Mouse (Mus musculus) hindbrain, embryonic 15.5 days (tissue): ENCODE measurements at regions not wholly inside any gene's neighbourhood (a gene's known extent, or its start where the extent isn't known, plus 50 kb on each side); places are given as distances from the start of the nearest gene placed in this dataset.

Experiments
- ATAC-seq: fragments of 200-750 bp; cut with Nextera tagmentation; 2 replicates; pipeline ENCODE4 v1.8.0; 2017; ENCODE audit warnings: low read depth, moderate number of reproducible peaks, moderate TSS enrichment; ENCODE audit not compliant: low FRiP score
- H3K27ac ChIP-seq: fragments of 300-500 bp; sonication (generic); replicated peaks from 2 replicates; pipeline ENCODE4 v1.5.1; 2015; ENCODE audit warnings: mild to moderate bottlenecking, inconsistent platforms
- H3K27me3 ChIP-seq: fragments of 300-500 bp; sonication (generic); 2 replicates; pipeline ENCODE4 v1.6.1; 2015; ENCODE audit warnings: control low read depth, inconsistent platforms
- H3K36me3 ChIP-seq: fragments of 300-500 bp; sonication (generic); 2 replicates; pipeline ENCODE4 v1.6.1; 2015; ENCODE audit warnings: control low read depth, inconsistent platforms
- H3K4me1 ChIP-seq: fragments of 300-500 bp; sonication (generic); replicated peaks from 2 replicates; pipeline ENCODE4 v1.6.1; 2015; ENCODE audit warnings: control low read depth, inconsistent platforms
- H3K4me2 ChIP-seq: fragments of 300-500 bp; sonication (generic); 2 replicates; pipeline ENCODE4 v1.6.1; 2015; ENCODE audit warnings: moderate library complexity, mild to moderate bottlenecking, inconsistent platforms
- H3K4me3 ChIP-seq: fragments of 300-500 bp; sonication (generic); 2 replicates; pipeline ENCODE4 v1.5.1; 2015; ENCODE audit warnings: mild to moderate bottlenecking, inconsistent platforms
- H3K9ac ChIP-seq: fragments of 300-500 bp; sonication (generic); 2 replicates; pipeline ENCODE4 v1.6.1; 2015; ENCODE audit warnings: inconsistent platforms
- H3K9me3 ChIP-seq: fragments of 300-500 bp; sonication (generic); 2 replicates; pipeline ENCODE4 v1.6.1; 2016; ENCODE audit warnings: control low read depth, inconsistent platforms
- WGBS: fragments of 180-500 bp; shearing (Covaris S2); methylation state at CpG from one replicate; pipeline ENCODE4 v1.1.7; 2015; 5-methylcytosine and 5-hydroxymethylcytosine counted together

DNA sequence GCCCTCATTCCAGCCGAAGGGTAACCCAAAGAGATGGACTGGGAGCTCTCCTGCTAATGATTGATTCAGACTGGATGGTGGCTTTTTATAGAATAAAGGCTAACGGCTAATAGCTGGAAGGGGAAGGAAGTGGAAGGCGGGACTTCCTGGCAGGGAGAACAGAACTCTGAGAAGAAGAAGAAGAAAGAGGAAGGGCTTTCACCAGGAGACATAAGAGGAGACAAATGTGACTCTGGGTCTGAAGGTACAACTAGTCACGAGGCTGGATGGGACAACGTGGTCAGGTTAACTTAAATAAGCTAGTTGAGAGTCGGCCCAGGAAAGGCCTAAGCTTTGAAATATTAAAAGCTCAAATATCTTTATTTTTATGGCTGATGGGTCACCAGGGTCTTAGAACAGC is 224.8 kb upstream of the Jarid2 start:
- no peaks in the 10 kb centered on the region for H3K36me3 ChIP-seq

DNA sequence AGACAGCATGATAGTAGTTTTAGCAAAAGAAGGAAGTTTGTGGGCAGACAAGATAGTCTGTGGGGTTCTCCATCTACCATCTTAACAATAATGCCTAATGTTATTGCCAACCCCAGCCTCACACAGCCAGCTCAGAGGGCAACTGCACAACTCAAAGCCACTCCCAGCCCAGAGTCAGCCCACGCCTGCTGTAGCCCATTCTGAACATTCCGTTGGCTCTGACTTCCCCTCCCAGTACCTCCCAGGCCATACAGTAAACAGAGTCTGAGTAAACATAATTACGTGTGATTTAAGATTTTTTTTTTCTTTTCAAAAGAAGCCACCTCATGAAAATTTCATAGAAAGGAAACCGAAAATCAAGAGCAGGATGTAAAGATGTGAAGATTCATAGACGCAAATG is 222.3 kb upstream of the Jarid2 start:
- 72% methylated on average over 5 of the region's 5 CpGs for WGBS
- Histone ChIP-seq H3K9ac (no peak overlapping the region), H3K4me1 (peaks cover 4% of the 10 kb centered on the region)

More for the DNA sequence above, 224.8 kb upstream of the Jarid2 start:
- 89% methylated on average over 6 of the region's 6 CpGs for WGBS
- Histone ChIP-seq H3K9me3 (no peaks in the 10 kb centered on the region), H3K4me2 (no peak overlapping the region), H3K27me3 (no peaks in the 10 kb centered on the region), H3K4me3 (no peak overlapping the region), H3K4me1 (peaks cover 9% of the 10 kb centered on the region), H3K9ac (no peak overlapping the region), H3K27ac (no peak overlapping the region)
- no peak for ATAC-seq

DNA sequence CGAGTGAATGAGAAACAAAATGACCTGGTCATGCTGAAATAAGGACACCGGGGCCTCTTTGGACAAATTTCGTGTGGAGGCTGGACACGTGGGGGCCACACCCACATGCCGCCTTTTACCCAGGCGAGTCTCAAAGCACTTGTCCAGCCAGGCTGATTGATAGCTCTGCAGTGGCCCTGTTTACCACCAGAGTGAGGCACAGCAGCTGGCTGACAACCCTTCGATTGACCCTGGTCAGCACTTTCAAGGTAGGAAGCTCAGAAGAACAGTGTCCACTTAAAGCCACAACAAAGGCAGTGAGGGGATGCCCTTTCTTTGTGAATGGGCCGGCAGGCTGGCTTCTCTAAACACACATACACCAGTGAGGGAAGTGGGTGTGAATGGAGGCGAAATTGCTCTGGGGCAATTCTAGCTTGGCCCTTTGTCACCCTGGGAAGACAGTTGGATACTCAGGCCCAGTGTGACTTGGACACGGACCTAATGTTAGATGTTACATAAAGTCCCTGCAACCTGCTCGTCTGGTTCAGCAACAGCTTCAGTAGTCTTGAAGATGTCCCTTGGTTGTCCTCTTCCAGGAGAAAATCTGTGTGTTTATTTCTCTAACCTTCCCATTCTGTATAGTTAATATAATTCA is 219.6 kb upstream of the Jarid2 start:
- no peak for ATAC-seq
- no peaks in the 10 kb centered on the region for H3K9me3 ChIP-seq
- H3K27ac ChIP-seq: no peak overlapping the region
- 20% methylated on average over 11 of the region's 11 CpGs for WGBS
- H3K4me1 ChIP-seq: no peaks in the 10 kb centered on the region
- H3K4me3 ChIP-seq: no peak overlapping the region
- H3K36me3 ChIP-seq: no peaks in the 10 kb centered on the region
- no peak overlapping the region for H3K4me2 ChIP-seq
- no peak overlapping the region for H3K9ac ChIP-seq
- 0 out of 2 replicates have a peak, but pooled peaks cover 5% of the 10 kb centered on the region for H3K27me3 ChIP-seq

More for the DNA sequence above, 222.3 kb upstream of the Jarid2 start:
- Histone ChIP-seq H3K27me3 (0 out of 2 replicates have a peak, but pooled peaks cover 5% of the 10 kb centered on the region), H3K36me3 (no peaks in the 10 kb centered on the region), H3K4me3 (no peak overlapping the region), H3K4me2 (no peak overlapping the region), H3K27ac (no peak overlapping the region), H3K9me3 (no peaks in the 10 kb centered on the region)
- ATAC-seq: no peak

DNA sequence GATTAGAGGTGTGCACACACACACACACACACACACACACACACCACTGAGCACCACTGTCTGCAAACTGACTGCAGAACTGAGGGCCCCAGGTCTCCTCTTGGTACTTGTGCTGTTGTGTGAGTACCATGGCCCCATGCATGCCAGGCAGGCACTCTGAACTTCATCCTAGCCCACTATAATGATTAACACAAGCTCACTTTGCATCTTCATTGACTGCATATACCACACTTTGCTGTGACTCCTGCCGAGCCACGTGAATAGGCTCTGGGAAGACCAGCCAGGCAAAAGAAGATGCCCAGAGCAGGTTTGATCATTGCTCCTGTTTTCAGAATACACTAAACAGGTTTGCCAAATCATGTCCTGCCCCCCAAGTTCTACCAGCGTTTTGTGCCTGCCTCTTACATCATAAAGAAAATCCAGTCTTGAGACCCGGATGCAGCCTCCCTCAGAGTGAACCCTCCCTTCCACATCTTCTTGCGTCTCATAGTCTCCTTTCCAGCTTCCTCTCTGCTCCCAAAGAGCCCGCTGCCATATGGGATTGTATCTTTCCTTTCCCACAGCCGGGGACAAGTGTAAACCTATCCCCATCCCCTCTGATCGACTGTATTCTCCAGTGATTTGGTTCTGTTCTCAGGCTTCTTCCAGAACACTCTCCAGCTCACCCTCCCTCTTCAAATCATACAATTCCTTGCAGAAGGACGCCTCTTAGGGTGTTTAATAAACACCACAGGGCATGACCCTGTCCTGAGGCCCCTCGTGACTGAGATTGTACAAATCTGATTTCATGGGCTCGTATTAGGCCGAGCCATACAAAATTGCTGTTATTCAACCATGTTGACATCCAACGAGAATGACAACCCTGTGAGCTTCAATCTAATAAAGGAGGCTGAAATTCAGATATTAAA is 215.6 kb upstream of the Jarid2 start:
- no peak for ATAC-seq
- Histone ChIP-seq H3K4me1 (no peaks in the 10 kb centered on the region), H3K27me3 (0 out of 2 replicates have a peak, but pooled peaks cover 5% of the 10 kb centered on the region), H3K36me3 (no peaks in the 10 kb centered on the region), H3K4me3 (no peak overlapping the region), H3K4me2 (no peak overlapping the region), H3K9ac (no peak overlapping the region), H3K27ac (no peak overlapping the region), H3K9me3 (no peaks in the 10 kb centered on the region)
- WGBS: 44% methylated on average over 13 of the region's 13 CpGs

DNA sequence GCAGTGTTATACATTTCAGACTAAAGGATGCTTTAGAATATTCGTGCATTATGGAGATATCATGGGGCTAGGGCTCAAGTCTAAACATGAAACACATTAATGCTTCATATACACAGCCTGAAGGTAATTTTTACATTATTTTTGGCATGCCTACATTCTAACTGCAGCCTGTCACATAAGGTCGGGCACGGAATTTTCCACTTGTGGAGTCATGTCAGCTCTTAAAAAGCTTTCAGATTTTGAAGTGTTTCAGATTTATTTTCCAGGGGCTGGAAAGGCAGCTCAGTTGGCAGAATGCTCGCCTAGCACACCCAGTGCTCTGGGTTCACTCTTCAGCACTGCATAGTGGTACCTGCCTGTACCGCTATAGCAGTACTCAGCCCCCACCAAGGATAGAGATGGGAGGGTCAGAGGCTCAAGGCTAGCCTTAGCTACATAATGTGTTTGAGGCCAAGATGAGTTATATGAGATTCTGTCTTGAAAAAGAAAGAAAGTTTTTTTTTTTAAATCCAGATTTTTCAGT is 214.6 kb upstream of the Jarid2 start:
- Histone ChIP-seq H3K4me1 (no peaks in the 10 kb centered on the region), H3K27ac (no peak overlapping the region), H3K4me2 (no peak overlapping the region), H3K27me3 (0 out of 2 replicates have a peak, but pooled peaks cover 5% of the 10 kb centered on the region), H3K4me3 (no peak overlapping the region), H3K9ac (no peak overlapping the region), H3K36me3 (no peaks in the 10 kb centered on the region), H3K9me3 (no peaks in the 10 kb centered on the region)
- no peak for ATAC-seq
- 83% methylated on average over 5 of the region's 5 CpGs for WGBS

DNA sequence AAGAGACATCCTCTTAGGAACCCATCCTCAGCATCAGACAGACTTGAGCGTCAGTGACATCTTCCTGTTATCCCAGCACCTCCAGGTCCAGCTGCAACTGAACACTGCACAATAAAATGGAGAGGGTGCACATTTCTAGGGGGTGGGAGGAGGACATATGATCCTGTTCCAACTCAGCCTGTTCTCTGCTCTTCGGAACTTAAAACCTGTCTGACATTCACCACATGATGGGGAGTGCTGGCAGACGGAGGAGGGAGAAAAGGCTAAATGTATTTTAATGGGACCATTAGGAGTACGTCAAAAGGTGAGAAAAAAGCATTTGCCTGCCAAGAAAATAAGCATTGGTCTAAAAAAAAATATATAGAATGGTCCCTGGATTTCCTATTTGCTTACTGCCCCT is 212.4 kb upstream of the Jarid2 start:
- Histone ChIP-seq H3K4me3 (no peak overlapping the region), H3K4me2 (no peak overlapping the region), H3K4me1 (no peaks in the 10 kb centered on the region), H3K27me3 (no peaks in the 10 kb centered on the region), H3K36me3 (no peaks in the 10 kb centered on the region), H3K9me3 (no peaks in the 10 kb centered on the region), H3K27ac (no peak overlapping the region), H3K9ac (no peak overlapping the region)
- 78% methylated on average over 4 of the region's 4 CpGs for WGBS
- ATAC-seq: no peak

DNA sequence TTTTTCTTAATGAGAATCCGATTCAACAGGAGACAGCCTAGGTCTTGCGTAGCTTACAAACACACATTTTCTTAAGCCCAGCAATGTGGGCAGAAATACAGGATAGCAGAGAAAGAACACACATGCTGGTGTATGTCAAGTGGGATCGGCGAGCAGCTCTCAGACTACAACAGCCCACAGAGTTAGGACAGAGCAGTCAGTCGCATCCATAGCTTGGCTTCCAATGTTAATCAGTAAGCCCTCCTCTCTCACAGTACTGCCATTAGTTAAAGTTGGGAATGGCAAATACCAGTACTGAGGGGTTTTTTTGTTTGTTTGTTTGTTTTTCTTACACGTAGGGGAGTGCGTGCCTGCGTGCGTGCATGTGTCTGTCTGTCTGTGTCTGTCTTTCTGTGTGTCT is 212.0 kb upstream of the Jarid2 start:
- H3K9me3 ChIP-seq: no peaks in the 10 kb centered on the region
- no peak overlapping the region for H3K4me3 ChIP-seq
- H3K27ac ChIP-seq: no peak overlapping the region
- no peaks in the 10 kb centered on the region for H3K36me3 ChIP-seq
- H3K27me3 ChIP-seq: no peaks in the 10 kb centered on the region
- no peak overlapping the region for H3K9ac ChIP-seq
- H3K4me2 ChIP-seq: no peak overlapping the region
- H3K4me1 ChIP-seq: no peaks in the 10 kb centered on the region
- no peak for ATAC-seq
- WGBS: 87% methylated on average over 9 of the region's 9 CpGs

DNA sequence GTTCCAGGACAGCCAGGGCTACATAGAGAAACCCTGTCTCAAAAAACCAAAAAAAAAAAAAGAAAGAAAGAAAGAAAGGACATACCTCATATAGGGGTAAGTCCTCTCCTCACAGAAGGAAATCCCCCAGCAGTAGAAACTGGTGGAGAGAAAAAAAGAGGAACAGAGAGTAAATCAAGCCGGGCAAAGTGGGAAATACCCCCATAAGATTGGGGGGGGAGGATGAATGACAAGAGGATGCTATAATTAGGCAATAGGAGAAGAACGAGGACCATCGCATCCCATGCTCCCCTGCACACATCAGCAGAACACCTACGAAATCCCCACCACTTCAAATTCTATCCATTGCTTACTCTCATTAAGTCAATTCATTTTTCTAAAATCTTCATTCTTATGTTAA is 211.1 kb upstream of the Jarid2 start:
- H3K27ac ChIP-seq: no peak overlapping the region
- H3K9ac ChIP-seq: no peak overlapping the region
- H3K4me3 ChIP-seq: no peak overlapping the region
- H3K36me3 ChIP-seq: no peaks in the 10 kb centered on the region
- no peaks in the 10 kb centered on the region for H3K27me3 ChIP-seq
- no peaks in the 10 kb centered on the region for H3K4me1 ChIP-seq
- WGBS: 90% methylated on average over 4 of the region's 4 CpGs
- no peak overlapping the region for H3K4me2 ChIP-seq
- H3K9me3 ChIP-seq: no peaks in the 10 kb centered on the region
- ATAC-seq: no peak

DNA sequence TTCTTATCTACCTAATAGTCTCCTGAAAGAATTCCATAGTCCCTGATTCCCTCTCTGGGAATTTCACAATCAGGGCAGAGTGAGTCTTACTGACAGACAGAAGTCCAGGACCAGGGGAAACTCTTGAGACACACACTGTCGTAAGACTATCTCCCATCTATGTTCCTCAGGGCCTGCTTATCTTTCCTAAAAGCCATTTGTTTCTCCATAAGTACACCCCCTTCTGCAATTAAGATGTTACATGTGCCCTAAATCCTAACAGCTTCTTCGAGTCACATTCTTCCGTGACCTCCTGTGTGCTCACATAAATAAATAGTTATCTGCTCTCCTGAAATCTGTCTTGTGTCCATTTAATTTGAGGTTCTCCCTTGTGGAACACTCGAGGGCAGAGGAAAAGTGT is 205.8 kb upstream of the Jarid2 start:
- Histone ChIP-seq H3K4me3 (no peak overlapping the region), H3K27ac (no peak overlapping the region), H3K36me3 (no peaks in the 10 kb centered on the region), H3K9me3 (no peaks in the 10 kb centered on the region), H3K4me2 (no peak overlapping the region), H3K27me3 (no peaks in the 10 kb centered on the region), H3K9ac (no peak overlapping the region), H3K4me1 (no peaks in the 10 kb centered on the region)
- no peak for ATAC-seq
- 76% methylated on average over 4 of the region's 4 CpGs for WGBS

DNA sequence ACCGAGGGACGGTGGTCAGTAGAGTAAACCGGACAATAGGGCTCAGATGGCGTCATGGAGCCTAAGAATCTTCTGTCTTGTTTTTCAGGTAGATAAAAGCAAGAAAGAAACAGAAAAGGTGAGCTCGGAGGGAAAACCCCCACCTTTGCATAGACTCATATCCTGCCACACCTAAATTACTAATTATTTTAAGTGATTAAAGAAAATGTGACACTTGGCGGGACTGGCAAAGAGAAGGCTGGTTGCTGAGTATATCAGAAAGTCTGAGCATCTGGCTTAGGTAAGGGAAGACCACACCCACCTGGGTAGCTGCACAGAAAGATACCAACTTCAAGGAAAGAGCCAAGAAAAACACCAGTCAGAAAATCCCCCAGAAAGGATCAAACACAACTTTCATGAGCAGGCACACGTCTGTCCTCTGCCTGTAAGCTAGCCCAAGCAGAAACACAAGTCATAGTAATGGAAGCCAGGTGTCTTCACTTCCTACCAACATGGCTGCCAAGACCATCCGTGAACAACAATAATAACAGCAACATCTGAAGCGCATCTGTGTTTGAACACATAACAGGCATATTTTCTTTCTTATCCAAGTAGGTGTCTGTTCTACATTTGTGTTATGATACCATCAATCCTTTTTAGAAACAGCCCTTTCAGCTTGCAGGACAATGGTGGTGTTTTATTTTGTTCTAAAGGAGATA is 198.3 kb upstream of the Jarid2 start:
- no peak overlapping the region for H3K9ac ChIP-seq
- no peak overlapping the region for H3K4me2 ChIP-seq
- no peaks in the 10 kb centered on the region for H3K36me3 ChIP-seq
- no peaks in the 10 kb centered on the region for H3K27me3 ChIP-seq
- H3K4me1 ChIP-seq: no peaks in the 10 kb centered on the region
- no peak overlapping the region for H3K4me3 ChIP-seq
- 93% methylated on average over 9 of the region's 9 CpGs for WGBS
- no peak for ATAC-seq
- no peaks in the 10 kb centered on the region for H3K9me3 ChIP-seq
- H3K27ac ChIP-seq: no peak overlapping the region

DNA sequence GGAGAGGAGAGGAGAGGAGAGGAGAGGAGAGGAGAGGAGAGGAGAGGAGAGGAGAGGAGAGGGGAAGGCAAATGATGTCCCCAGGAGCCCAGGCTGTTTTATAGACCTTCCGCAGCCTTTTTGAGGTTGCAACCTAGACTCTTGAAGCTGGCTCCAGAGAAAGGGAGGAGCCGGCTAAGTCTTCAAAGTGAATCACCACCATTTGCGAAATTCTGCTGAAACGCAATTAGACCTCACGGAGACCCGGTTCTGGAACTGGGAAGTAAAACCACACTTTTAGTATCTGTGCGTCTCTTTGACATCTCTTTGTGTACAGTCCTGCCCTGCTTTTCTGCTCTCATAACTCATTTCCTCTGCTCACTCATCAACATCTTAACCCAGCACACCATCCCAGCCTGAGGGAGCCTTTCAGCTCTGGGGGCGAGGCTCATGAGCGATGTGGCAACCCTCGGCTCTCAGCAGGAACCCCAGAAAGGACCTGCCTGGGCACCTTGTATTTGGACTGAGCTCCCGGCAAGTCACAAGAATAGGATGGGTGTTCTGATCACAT is 196.6 kb upstream of the Jarid2 start:
- ATAC-seq: no peak
- Histone ChIP-seq H3K36me3 (no peaks in the 10 kb centered on the region), H3K4me3 (no peak overlapping the region), H3K27me3 (no peaks in the 10 kb centered on the region), H3K4me1 (no peaks in the 10 kb centered on the region), H3K4me2 (no peak overlapping the region), H3K9ac (no peak overlapping the region), H3K27ac (no peak overlapping the region), H3K9me3 (no peaks in the 10 kb centered on the region)
- 88% methylated on average over 11 of the region's 11 CpGs for WGBS
